11 mouse cellular contexts compared by ENCODE assay signal in genomic region chr10:88584469-88584868, GRCm38 (mm10). TPM values are rescaled to one million over a fixed set of nuclear protein-coding genes. Genes with fewer than 3 reads are reported as not detected.
DNase-seq lines count a peak whose midpoint lies in the region; ATAC-seq lines count a peak whose summit lies in the region.
"Had no signal": no experiment of that assay in that cellular context is flagged by ENCODE, and none has a peak within 500 bp of the region (broad histone marks: within the 10 kb centered on the region; RNA-seq: fewer than 3 reads in every experiment).

No protein-coding gene starts in this region.

- H3K9ac ChIP-seq in kidney, embryonic 15.5 days = no peak overlapping the region
- no peak overlapping the region for H3K9ac ChIP-seq in midbrain, embryonic 15.5 days
- H3K9ac ChIP-seq: limb, embryonic 12.5 days; neural tube, embryonic 15.5 days had no signal

- peak; percentile 58 for ATAC-seq in granulocyte monocyte progenitor cell, adult 5-6 weeks (replicated peaks; ENCODE audit: poor library complexity, severe bottlenecking)
- ATAC-seq in megakaryocyte, adult 5-6 weeks (ENCODE audit: poor library complexity, severe bottlenecking) = peak; percentile 80
- ATAC-seq in kidney, embryonic 15.5 days (replicated peaks; ENCODE audit: low FRiP score) = no peak
- no peak for ATAC-seq in midbrain, embryonic 15.5 days (replicated peaks)

- H3K4me2 ChIP-seq in kidney, embryonic 15.5 days = no peak overlapping the region
- H3K4me2 ChIP-seq in midbrain, embryonic 15.5 days = no peak overlapping the region
- H3K4me2 ChIP-seq: limb, embryonic 12.5 days; neural tube, embryonic 15.5 days had no signal

- H3K27ac ChIP-seq in kidney, embryonic 15.5 days = no peak overlapping the region
- H3K27ac ChIP-seq in midbrain, embryonic 15.5 days = no peak overlapping the region
- no peak overlapping the region for H3K27ac ChIP-seq in embryonic facial prominence, embryonic 10.5 days (replicated peaks)
- H3K27ac ChIP-seq: limb, embryonic 12.5 days; neural tube, embryonic 15.5 days had no signal

- DNase-seq in T-cell, adult 2 months (ENCODE audit: low spot score) = peak; percentile 8
- DNase-seq in splenic B cell, adult 2 months (ENCODE audit: low read depth, low spot score) = peak; percentile 61
- DNase-seq in embryonic facial prominence, embryonic 10.5 days (ENCODE audit: low spot score) = no peak
- DNase-seq: heart, adult 11 months; lung, postnatal 4 days had no signal

- H3K36me3 ChIP-seq in splenic B cell, adult 2 months (ENCODE audit: control insufficient read depth, insufficient read depth, low read length, poor library complexity, severe bottlenecking) = no peaks in the 10 kb centered on the region
- no peaks in the 10 kb centered on the region for H3K36me3 ChIP-seq in kidney, embryonic 15.5 days
- H3K36me3 ChIP-seq in midbrain, embryonic 15.5 days (replicated peaks) = no peaks in the 10 kb centered on the region
- no peaks in the 10 kb centered on the region for H3K36me3 ChIP-seq in embryonic facial prominence, embryonic 10.5 days (replicated peaks)
- H3K36me3 ChIP-seq: limb, embryonic 12.5 days; neural tube, embryonic 15.5 days had no signal

- H3K9me3 ChIP-seq in kidney, embryonic 15.5 days (replicated peaks) = no peaks in the 10 kb centered on the region
- H3K9me3 ChIP-seq in midbrain, embryonic 15.5 days = no peaks in the 10 kb centered on the region
- no peaks in the 10 kb centered on the region for H3K9me3 ChIP-seq in embryonic facial prominence, embryonic 10.5 days
- H3K9me3 ChIP-seq: limb, embryonic 12.5 days; neural tube, embryonic 15.5 days had no signal

- WGBS in kidney, embryonic 15.5 days = 86% methylated on average over 11 of the region's 11 CpGs
- WGBS in midbrain, embryonic 15.5 days = 93% methylated on average over 11 of the region's 11 CpGs
- WGBS in embryonic facial prominence, embryonic 10.5 days = 90% methylated on average over 11 of the region's 11 CpGs

- H3K4me1 ChIP-seq in kidney, embryonic 15.5 days = no peaks in the 10 kb centered on the region
- H3K4me1 ChIP-seq in midbrain, embryonic 15.5 days = no peaks in the 10 kb centered on the region
- H3K4me1 ChIP-seq in embryonic facial prominence, embryonic 10.5 days = no peaks in the 10 kb centered on the region
- H3K4me1 ChIP-seq: limb, embryonic 12.5 days; neural tube, embryonic 15.5 days had no signal

- H3K4me3 ChIP-seq in kidney, embryonic 15.5 days (replicated peaks) = no peak overlapping the region
- no peak overlapping the region for H3K4me3 ChIP-seq in midbrain, embryonic 15.5 days
- no peak overlapping the region for H3K4me3 ChIP-seq in embryonic facial prominence, embryonic 10.5 days
- H3K4me3 ChIP-seq: limb, embryonic 12.5 days; neural tube, embryonic 15.5 days had no signal

- H3K27me3 ChIP-seq in splenic B cell, adult 2 months (ENCODE audit: control insufficient read depth, insufficient read depth, low read length, poor library complexity, severe bottlenecking) = no peaks in the 10 kb centered on the region
- no peaks in the 10 kb centered on the region for H3K27me3 ChIP-seq in kidney, embryonic 15.5 days
- no peaks in the 10 kb centered on the region for H3K27me3 ChIP-seq in midbrain, embryonic 15.5 days (replicated peaks)
- no peaks in the 10 kb centered on the region for H3K27me3 ChIP-seq in embryonic facial prominence, embryonic 10.5 days (replicated peaks; ENCODE audit: low read depth, poor library complexity, severe bottlenecking)
- H3K27me3 ChIP-seq: limb, embryonic 12.5 days; neural tube, embryonic 15.5 days had no signal

RNA-seq across cellular contexts. Expression of gene Mybpc1, which starts 20.5 kb away (rescaled TPM):
- not detected in 2 replicates for total RNA-seq in granulocyte monocyte progenitor cell, adult 5-6 weeks (2014; fragmentation: Nextera tagmentation)
- total RNA-seq in granulocyte monocyte progenitor cell, adult 5-6 weeks (2017) = not detected in 2 replicates
- total RNA-seq in megakaryocyte, adult 5-6 weeks (2015) = not detected in 2 replicates
- total RNA-seq in megakaryocyte, adult 5-6 weeks (2017) = not detected in 2 replicates
- polyA plus RNA-seq in kidney, embryonic 15.5 days (2015; fragmentation: Nextera tagmentation; extraction: Ambion mirVana) = 8.4 and 17.8 TPM in 2 replicates
- polyA plus RNA-seq in midbrain, embryonic 15.5 days (2015; fragmentation: Nextera tagmentation; extraction: Ambion mirVana) = 2.0 and 2.2 TPM in 2 replicates
- polyA plus RNA-seq in embryonic facial prominence, embryonic 10.5 days (2016; fragmentation: Nextera tagmentation; extraction: Ambion mirVana) = 1.2 and 2.1 TPM in 2 replicates

Comparison
In these comparisons a context has a peak if more than half of its experiments do, and no peak if none do; other contexts are left out.
1. ATAC-seq: peak in granulocyte monocyte progenitor cell, adult 5-6 weeks (single experiment) and megakaryocyte, adult 5-6 weeks (single experiment); none in kidney, embryonic 15.5 days (single experiment) and midbrain, embryonic 15.5 days (single experiment).